Mouse (Mus musculus) myocyte (in vitro differentiated cells): ENCODE data around the gene Prkag1.

ENCODE experiments used
- CEBPB ChIP-seq: IDR thresholded peaks from 2 replicates; pipeline ENCODE4 v1.6.1; 2011; ENCODE audit warnings: mild to moderate bottlenecking, moderate library complexity; ENCODE audit not compliant: poor library complexity, insufficient read depth, severe bottlenecking
- E2F4 ChIP-seq: IDR thresholded peaks from one replicate; pipeline ENCODE4 v1.6.1; 2011; ENCODE audit warnings: mild to moderate bottlenecking, control low read depth, moderate library complexity; ENCODE audit not compliant: insufficient read depth
- MAX ChIP-seq: IDR thresholded peaks from one replicate; pipeline ENCODE4 v1.6.1; 2011; ENCODE audit warnings: low read depth, mild to moderate bottlenecking, control low read depth
- MYOG ChIP-seq, 3 experiments: IDR thresholded peaks; one replicate each; pipeline ENCODE4 v1.6.1; 2011; ENCODE audit warnings: control low read depth in 2 of 3, low read depth in 2 of 3, mild to moderate bottlenecking in 2 of 3; ENCODE audit not compliant: insufficient read length in 2 of 3, control insufficient read depth in 1 of 3, insufficient read depth in 1 of 3
- POLR2A ChIP-seq: IDR thresholded peaks from one replicate; pipeline ENCODE4 v1.6.1; 2011; ENCODE audit warnings: low read depth, mild to moderate bottlenecking, control low read depth, moderate library complexity; ENCODE audit not compliant: insufficient read length
- POLR2AphosphoS2 ChIP-seq: IDR thresholded peaks from one replicate; pipeline ENCODE4 v1.6.1; 2011; ENCODE audit warnings: low read depth, control low read depth; ENCODE audit not compliant: insufficient read length
- REST ChIP-seq: IDR thresholded peaks from one replicate; pipeline ENCODE4 v1.6.1; 2011; ENCODE audit warnings: mild to moderate bottlenecking, control low read depth, moderate library complexity; ENCODE audit not compliant: insufficient read depth, insufficient read length
- SRF ChIP-seq: IDR thresholded peaks from one replicate; pipeline ENCODE4 v1.6.1; 2011; ENCODE audit warnings: low read depth; ENCODE audit not compliant: control insufficient read depth, insufficient read length
- TCF12 ChIP-seq: IDR thresholded peaks from one replicate; pipeline ENCODE4 v1.6.1; 2011; ENCODE audit warnings: mild to moderate bottlenecking, control low read depth; ENCODE audit not compliant: poor library complexity, insufficient read depth, severe bottlenecking
- TCF3 ChIP-seq: IDR thresholded peaks from one replicate; pipeline ENCODE4 v1.6.1; 2011; ENCODE audit warnings: low read depth, control low read depth; ENCODE audit not compliant: insufficient read length
- USF1 ChIP-seq: IDR thresholded peaks from one replicate; pipeline ENCODE4 v1.6.1; 2011; ENCODE audit warnings: low read depth, mild to moderate bottlenecking, control low read depth, moderate library complexity

DNA sequence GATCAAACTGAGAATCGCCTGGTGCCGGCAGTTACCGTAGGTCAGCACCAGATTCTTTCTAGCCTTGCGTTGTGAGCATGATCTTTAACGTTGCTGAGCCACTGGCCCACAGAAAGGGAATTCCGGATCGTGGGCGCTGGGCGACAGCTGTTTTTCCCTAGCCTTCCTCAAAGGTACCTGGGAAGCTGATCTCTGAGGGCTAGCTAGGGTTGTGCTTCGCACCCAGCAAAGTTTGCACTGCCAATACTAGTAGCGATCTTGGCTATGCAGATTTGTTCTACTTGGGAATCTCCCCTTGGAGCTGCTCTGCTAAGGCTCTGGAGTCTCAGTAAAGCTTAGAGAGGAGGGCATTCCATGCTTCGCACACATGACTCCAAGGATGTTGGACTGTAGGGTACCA is 40.1 kb downstream of the Prkag1 start:
- TF ChIP-seq POLR2A = no peak
- no peak for TF ChIP-seq POLR2AphosphoS2
- no peak for TF ChIP-seq USF1
- TF ChIP-seq TCF12 = no peak
- TF ChIP-seq MAX = no peak
- TF ChIP-seq SRF = no peak
- no peak for TF ChIP-seq CEBPB
- TF ChIP-seq E2F4 = no peak
- TF ChIP-seq MYOG (IDR thresholded peaks at IDR 0.05; ENCODE audit: control insufficient read depth in 1 of 3, insufficient read depth in 1 of 3, insufficient read length in 2 of 3, low read depth in 2 of 3) = no peak
- no peak for TF ChIP-seq REST
- TF ChIP-seq TCF3 = no peak
